17 mouse cellular contexts compared by ENCODE assay signal in genomic region chr4:32376527-32376948, GRCm38 (mm10).
DNase-seq lines count a peak whose midpoint lies in the region; ATAC-seq and TF ChIP-seq lines count a peak whose summit lies in the region.
"Had no signal": no experiment of that assay in that cellular context is flagged by ENCODE, and none has a peak within 500 bp of the region (broad histone marks: within the 10 kb centered on the region; RNA-seq: fewer than 3 reads in every experiment).

No protein-coding gene starts in this region.

- 48% methylated on average over 6 of the region's 6 CpGs for WGBS in heart, embryonic 13.5 days
- WGBS in midbrain, embryonic 10.5 days: 70% methylated on average over 6 of the region's 6 CpGs
- 74% methylated on average over 6 of the region's 6 CpGs for WGBS in midbrain, embryonic 13.5 days
- 46% methylated on average over 6 of the region's 6 CpGs for WGBS in heart, embryonic 16.5 days
- 75% methylated on average over 6 of the region's 6 CpGs for WGBS in stomach, postnatal 0 days
- 51% methylated on average over 6 of the region's 6 CpGs for WGBS in liver, postnatal 0 days (ENCODE audit: insufficient replicate concordance)

- no peaks in the 10 kb centered on the region for H3K9me3 ChIP-seq in heart, embryonic 13.5 days
- H3K9me3 ChIP-seq in midbrain, embryonic 10.5 days (replicated peaks): no peaks in the 10 kb centered on the region
- no peaks in the 10 kb centered on the region for H3K9me3 ChIP-seq in midbrain, embryonic 13.5 days
- no peaks in the 10 kb centered on the region for H3K9me3 ChIP-seq in heart, embryonic 16.5 days (replicated peaks; ENCODE audit: control insufficient read depth, low read length)
- no peaks in the 10 kb centered on the region for H3K9me3 ChIP-seq in stomach, postnatal 0 days (ENCODE audit: control insufficient read depth, low read length)
- no peaks in the 10 kb centered on the region for H3K9me3 ChIP-seq in liver, postnatal 0 days (ENCODE audit: low read length)
- H3K9me3 ChIP-seq: limb, embryonic 13.5 days; midbrain, embryonic 12.5 days; stomach, embryonic 15.5 days had no signal

- no peak for ATAC-seq in heart, embryonic 13.5 days (ENCODE audit: extremely low read depth, insufficient number of reproducible peaks, low FRiP score, low TSS enrichment)
- ATAC-seq in midbrain, embryonic 13.5 days: no peak
- no peak for ATAC-seq in heart, embryonic 16.5 days (replicated peaks; ENCODE audit: extremely low read depth, insufficient read depth, low FRiP score)
- no peak for ATAC-seq in stomach, postnatal 0 days (ENCODE audit: low FRiP score, low TSS enrichment)
- no peak for ATAC-seq in liver, postnatal 0 days

- intact Hi-C loops in heart, postnatal 14 days (cut with DNase I): loop anchor here (5.0 kb wide), 1 partner anchor 39 kb away; no protein-coding TSS in a partner anchor
- intact Hi-C loops in left cerebral cortex, postnatal 4 days (cut with DNase I): no loop called here

- H3K9ac ChIP-seq in heart, embryonic 13.5 days: 0 out of 2 replicates have a peak overlapping the region, but pooled peaks have one; percentile 21
- no peak overlapping the region for H3K9ac ChIP-seq in midbrain, embryonic 13.5 days (replicated peaks)
- peak overlapping the region; percentile 46; the same call in 1 of the 2 replicates for H3K9ac ChIP-seq in heart, embryonic 16.5 days (ENCODE audit: low read length)
- H3K9ac ChIP-seq in stomach, postnatal 0 days (ENCODE audit: low read length): no peak overlapping the region
- no peak overlapping the region for H3K9ac ChIP-seq in liver, postnatal 0 days (replicated peaks)
- H3K9ac ChIP-seq: limb, embryonic 13.5 days; liver, embryonic 14.5 days; midbrain, embryonic 12.5 days; stomach, embryonic 15.5 days had no signal

- no peak for TF ChIP-seq CTCF in stomach, postnatal 0 days (IDR thresholded peaks at IDR 0.05; ENCODE audit: low read depth)
- no peak for TF ChIP-seq CTCF in liver, postnatal 0 days (IDR thresholded peaks at IDR 0.05; ENCODE audit: low read depth)

- DNase-seq in heart, postnatal 14 days: no peak
- no peak for DNase-seq in midbrain, embryonic 10.5 days (ENCODE audit: low spot score)
- no peak for DNase-seq in stomach, postnatal 0 days (ENCODE audit: low spot score)
- no peak for DNase-seq in liver, postnatal 0 days
- no peak for DNase-seq in left cerebral cortex, postnatal 4 days
- DNase-seq: adrenal gland, adult 8-10 months; gastrocnemius, postnatal 10 days; kidney, adult 18-20 months; right cerebral cortex, postnatal 14 days had no signal

- H3K4me2 ChIP-seq in heart, embryonic 13.5 days: peak overlapping the region; percentile 14; the same call in 1 of the 2 replicates
- no peak overlapping the region for H3K4me2 ChIP-seq in midbrain, embryonic 13.5 days (replicated peaks)
- H3K4me2 ChIP-seq in heart, embryonic 16.5 days (ENCODE audit: low read depth, low read length): no peak overlapping the region
- no peak overlapping the region for H3K4me2 ChIP-seq in stomach, postnatal 0 days (replicated peaks; ENCODE audit: low read depth)
- no peak overlapping the region for H3K4me2 ChIP-seq in liver, postnatal 0 days (ENCODE audit: low read depth, low read length)
- H3K4me2 ChIP-seq: limb, embryonic 13.5 days; midbrain, embryonic 12.5 days; stomach, embryonic 15.5 days had no signal

- H3K4me3 ChIP-seq in heart, embryonic 13.5 days: no peak overlapping the region
- H3K4me3 ChIP-seq in midbrain, embryonic 10.5 days: no peak overlapping the region
- H3K4me3 ChIP-seq in midbrain, embryonic 13.5 days (replicated peaks): no peak overlapping the region
- H3K4me3 ChIP-seq in heart, embryonic 16.5 days (ENCODE audit: low read length): no peak overlapping the region
- no peak overlapping the region for H3K4me3 ChIP-seq in stomach, postnatal 0 days (ENCODE audit: low read depth, low read length)
- no peak overlapping the region for H3K4me3 ChIP-seq in liver, postnatal 0 days (ENCODE audit: low read depth, low read length)
- H3K4me3 ChIP-seq: limb, embryonic 13.5 days; midbrain, embryonic 12.5 days; stomach, embryonic 15.5 days had no signal

- peak overlapping the region; percentile 56 for H3K27ac ChIP-seq in heart, embryonic 13.5 days (replicated peaks)
- 0 out of 2 replicates have a peak overlapping the region, but pooled peaks have one; percentile 17 for H3K27ac ChIP-seq in midbrain, embryonic 10.5 days (replicated peaks)
- H3K27ac ChIP-seq in midbrain, embryonic 13.5 days: no peak overlapping the region
- H3K27ac ChIP-seq in heart, embryonic 16.5 days (ENCODE audit: low read length): peak overlapping the region; percentile 48; the same call in 1 of the 2 replicates
- peak overlapping the region; percentile 53 for H3K27ac ChIP-seq in stomach, postnatal 0 days (replicated peaks)
- no peak overlapping the region for H3K27ac ChIP-seq in liver, postnatal 0 days (ENCODE audit: low read depth)
- H3K27ac ChIP-seq: kidney, postnatal 0 days; limb, embryonic 13.5 days; liver, embryonic 14.5 days; midbrain, embryonic 12.5 days; stomach, embryonic 15.5 days had no signal

- no peaks in the 10 kb centered on the region for H3K36me3 ChIP-seq in heart, embryonic 13.5 days
- H3K36me3 ChIP-seq in midbrain, embryonic 10.5 days: no peaks in the 10 kb centered on the region
- H3K36me3 ChIP-seq in midbrain, embryonic 13.5 days: no peaks in the 10 kb centered on the region
- no peaks in the 10 kb centered on the region for H3K36me3 ChIP-seq in heart, embryonic 16.5 days (ENCODE audit: control insufficient read depth, insufficient read depth)
- H3K36me3 ChIP-seq in stomach, postnatal 0 days (ENCODE audit: control insufficient read depth, insufficient read depth, low read length): no peaks in the 10 kb centered on the region
- H3K36me3 ChIP-seq in liver, postnatal 0 days (replicated peaks; ENCODE audit: insufficient read depth, low read length): no peaks in the 10 kb centered on the region
- H3K36me3 ChIP-seq: limb, embryonic 13.5 days; midbrain, embryonic 12.5 days; stomach, embryonic 15.5 days had no signal

- no peaks in the 10 kb centered on the region for H3K27me3 ChIP-seq in heart, embryonic 13.5 days (replicated peaks)
- no peaks in the 10 kb centered on the region for H3K27me3 ChIP-seq in midbrain, embryonic 10.5 days (ENCODE audit: low read depth, poor library complexity, severe bottlenecking)
- no peaks in the 10 kb centered on the region for H3K27me3 ChIP-seq in midbrain, embryonic 13.5 days
- no peaks in the 10 kb centered on the region for H3K27me3 ChIP-seq in heart, embryonic 16.5 days (ENCODE audit: control insufficient read depth, insufficient read depth, low read length)
- H3K27me3 ChIP-seq in stomach, postnatal 0 days (ENCODE audit: control insufficient read depth, insufficient read depth, low read length): no peaks in the 10 kb centered on the region
- no peaks in the 10 kb centered on the region for H3K27me3 ChIP-seq in liver, postnatal 0 days (ENCODE audit: insufficient read depth, low read length)
- H3K27me3 ChIP-seq: limb, embryonic 13.5 days; midbrain, embryonic 12.5 days; stomach, embryonic 15.5 days had no signal

- peaks cover 61% of the 10 kb centered on the region for H3K4me1 ChIP-seq in heart, embryonic 13.5 days
- peaks cover 36% of the 10 kb centered on the region for H3K4me1 ChIP-seq in midbrain, embryonic 10.5 days
- peaks cover 48% of the 10 kb centered on the region for H3K4me1 ChIP-seq in midbrain, embryonic 13.5 days (replicated peaks)
- H3K4me1 ChIP-seq in heart, embryonic 16.5 days (ENCODE audit: control insufficient read depth, insufficient read depth, low read length): peaks cover 42% of the 10 kb centered on the region
- peaks cover 2% of the 10 kb centered on the region; the same call in 1 of the 2 replicates for H3K4me1 ChIP-seq in stomach, postnatal 0 days (replicated peaks; ENCODE audit: control insufficient read depth, insufficient read depth)
- H3K4me1 ChIP-seq in liver, postnatal 0 days (ENCODE audit: insufficient read depth): no peaks in the 10 kb centered on the region; the same call in 1 of the 2 replicates

- no peak for TF ChIP-seq EP300 in stomach, postnatal 0 days (optimal IDR thresholded peaks at IDR 0.05)
- TF ChIP-seq EP300 in liver, postnatal 0 days (IDR thresholded peaks at IDR 0.05; ENCODE audit: low read depth): no peak

Comparison
In these comparisons a context has a peak if more than half of its experiments do, and no peak if none do; other contexts are left out.
1. H3K27ac ChIP-seq: peak in heart, embryonic 13.5 days (single experiment), midbrain, embryonic 10.5 days (single experiment), heart, embryonic 16.5 days (single experiment) and stomach, postnatal 0 days (single experiment); none in midbrain, embryonic 13.5 days (single experiment) and liver, postnatal 0 days (single experiment).
2. H3K9ac ChIP-seq: peak in heart, embryonic 13.5 days (single experiment) and heart, embryonic 16.5 days (single experiment); none in midbrain, embryonic 13.5 days (single experiment), stomach, postnatal 0 days (single experiment) and liver, postnatal 0 days (single experiment).